Mouse (Mus musculus) bone marrow macrophage, adult 2 months (primary cell): ENCODE data around the gene Slc38a6.

Experiments
- CTCF ChIP-seq: IDR thresholded peaks from 2 replicates; pipeline ENCODE4 v1.5.1; 2012; ENCODE audit warnings: low read depth, mild to moderate bottlenecking, low read length, moderate library complexity
- POLR2A ChIP-seq: IDR thresholded peaks from 2 replicates; pipeline ENCODE4 v1.6.1; 2012; ENCODE audit warnings: mild to moderate bottlenecking, low read depth, low read length, borderline replicate concordance

GRCm38 (mm10) chr12:73353362-73353761 lies 66.8 kb downstream of the Slc38a6 start:
- TF ChIP-seq POLR2A, result no peak
- TF ChIP-seq CTCF, result no peak
